Mouse (Mus musculus): ENCODE measurements around the gene Slc10a6. TPM values are rescaled to one million over a fixed set of nuclear protein-coding genes. Genes with fewer than 3 reads are reported as not detected.

Gene Slc10a6
- polyA plus RNA-seq, 1 experiment from 2014 or later = 0.20 TPM

Other genes starting within 250 kb of the Slc10a6 start
- gene Ptpn13, start 204.2 kb downstream of the Slc10a6 start, polyA plus RNA-seq (2016; fragmentation: Nextera tagmentation; extraction: Ambion mirVana) = 15.1 and 16.8 TPM in 2 replicates
- gene 1700016H13Rik, start 26.6 kb upstream of the Slc10a6 start, polyA plus RNA-seq (2016; fragmentation: Nextera tagmentation; extraction: Ambion mirVana) = 0.18 and 0.26 TPM in 2 replicates
- gene Aff1, start 63.0 kb upstream of the Slc10a6 start, polyA plus RNA-seq (2016; fragmentation: Nextera tagmentation; extraction: Ambion mirVana) = 11.4 and 13.4 TPM in 2 replicates